Mouse (Mus musculus): ENCODE measurements around the gene Immp2l. TPM values are rescaled to one million over a fixed set of nuclear protein-coding genes. Genes with fewer than 3 reads are reported as not detected.
"Not testable (repeated sequence)": the region's sequence is repeated elsewhere in the genome, so short reads cannot be mapped to it uniquely, and the experiment has no call there.

The Immp2l gene
- total and polyA plus RNA-seq, 2 experiments from 2014 or later, result 9.4 to 16.6 TPM

DNA sequence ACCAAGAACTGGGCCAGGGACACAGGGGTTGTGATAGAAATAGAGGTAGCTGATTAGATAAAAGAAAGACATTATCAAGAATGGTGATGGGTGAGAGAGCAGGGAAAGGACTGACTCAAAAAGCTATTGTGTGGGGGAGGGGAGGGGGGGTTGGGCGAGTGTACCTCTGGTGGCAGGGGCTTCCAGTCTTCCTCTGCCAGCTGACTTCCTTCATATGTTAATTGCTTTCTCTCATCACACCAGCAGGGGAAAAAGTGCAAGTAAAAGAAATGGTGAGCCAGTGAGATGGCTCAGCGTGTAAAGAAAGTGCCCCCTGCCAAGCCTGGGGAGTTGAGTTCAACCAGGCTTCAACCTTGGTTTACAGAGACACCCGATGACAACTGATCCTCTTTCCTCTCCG, 39.2 kb upstream of the Immp2l start:
- DNase-seq (ENCODE audit: low spot score) (no peak), ATAC-seq (ENCODE audit: low FRiP score) (no peak)
- H3K27ac ChIP-seq (ENCODE audit: low read depth, low read length), result no peak overlapping the region
- no peaks in the 10 kb centered on the region; the same call in 1 of the 2 replicates for H3K27me3 ChIP-seq (ENCODE audit: insufficient read depth, low read length)
- no peak overlapping the region for H3K4me3 ChIP-seq (ENCODE audit: low read depth, low read length)
- no peaks in the 10 kb centered on the region for H3K36me3 ChIP-seq (ENCODE audit: insufficient read depth, low read length)
- no peaks in the 10 kb centered on the region for H3K4me1 ChIP-seq (ENCODE audit: insufficient read depth, low read length)
- 17% methylated on average over 4 of the region's 4 CpGs for WGBS
- no peak overlapping the region for H3K4me2 ChIP-seq (ENCODE audit: low read depth, low read length, poor library complexity, severe bottlenecking)
- TF ChIP-seq CTCF (IDR thresholded peaks at IDR 0.05), result no peak
- H3K9me3 ChIP-seq (ENCODE audit: low read length), result no peaks in the 10 kb centered on the region
- no peak overlapping the region for H3K9ac ChIP-seq (replicated peaks; ENCODE audit: low read length, poor library complexity, severe bottlenecking)

DNA sequence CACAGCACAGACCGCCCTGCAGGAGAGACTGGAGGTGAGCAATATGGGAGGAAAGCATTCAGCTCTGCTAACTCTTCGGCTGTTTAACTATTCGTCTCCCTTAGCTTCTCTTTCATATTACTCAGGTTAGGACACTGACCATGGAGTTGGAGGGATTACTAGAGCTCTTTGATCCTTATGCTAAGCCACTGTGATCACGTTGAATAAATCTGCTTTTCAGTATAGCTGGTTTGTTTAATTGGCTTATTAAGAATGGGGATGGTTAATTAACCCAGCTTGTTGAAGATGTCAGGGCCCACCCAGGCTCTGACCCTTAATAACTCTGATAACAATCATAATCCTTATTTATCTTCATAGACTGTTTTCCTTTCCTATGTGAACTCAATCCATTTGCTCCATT, 38.1 kb upstream of the Immp2l start:
- WGBS, result 55% methylated on average over 4 of the region's 4 CpGs
- no peak for TF ChIP-seq CTCF (IDR thresholded peaks at IDR 0.05)
- Histone ChIP-seq H3K36me3 (ENCODE audit: insufficient read depth, low read length) (no peaks in the 10 kb centered on the region), H3K9ac (replicated peaks; ENCODE audit: low read length, poor library complexity, severe bottlenecking) (no peak overlapping the region), H3K4me3 (ENCODE audit: low read depth, low read length) (no peak overlapping the region), H3K27ac (ENCODE audit: low read depth, low read length) (no peak overlapping the region), H3K4me1 (ENCODE audit: insufficient read depth, low read length) (no peaks in the 10 kb centered on the region), H3K4me2 (ENCODE audit: low read depth, low read length, poor library complexity, severe bottlenecking) (no peak overlapping the region), H3K27me3 (ENCODE audit: insufficient read depth, low read length) (no peaks in the 10 kb centered on the region; the same call in 1 of the 2 replicates), H3K9me3 (ENCODE audit: low read length) (no peaks in the 10 kb centered on the region)
- ATAC-seq (ENCODE audit: low FRiP score) (no peak), DNase-seq (ENCODE audit: low spot score) (no peak)

DNA sequence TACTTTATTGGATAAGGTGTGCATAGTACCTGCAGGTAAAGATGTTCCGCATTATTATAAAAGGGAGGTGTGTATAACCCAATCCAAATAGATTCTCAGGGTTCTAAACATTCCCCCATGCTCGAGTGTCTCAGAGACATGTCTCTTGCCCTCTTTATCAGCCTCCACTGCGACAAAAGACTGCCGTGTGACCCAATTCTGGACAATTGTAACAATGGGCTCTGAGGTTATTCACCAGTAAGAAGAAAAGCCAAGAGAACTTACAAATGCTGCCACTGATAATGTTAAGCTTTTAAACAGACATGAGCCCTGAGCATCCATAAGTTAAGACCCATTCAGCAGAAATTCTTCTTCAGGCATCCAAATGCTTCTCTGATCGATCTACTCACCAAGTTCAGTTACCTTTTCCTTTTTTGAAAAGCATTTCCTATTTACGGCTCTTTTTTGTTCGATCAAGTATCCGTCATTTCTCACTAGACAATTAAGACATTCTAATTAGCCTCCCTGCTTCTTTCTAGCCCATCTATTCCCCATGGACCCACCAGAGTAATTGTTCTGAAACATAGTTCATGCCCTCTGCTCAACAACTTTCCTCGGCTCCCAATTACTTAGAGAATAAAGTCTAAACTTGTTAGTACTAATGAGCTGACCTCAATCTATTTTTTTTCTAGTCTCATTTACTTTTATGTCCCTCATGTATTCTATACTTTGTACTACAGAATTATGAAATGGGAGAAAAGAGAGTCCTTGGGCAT, 35.4 kb upstream of the Immp2l start:
- Histone ChIP-seq H3K4me2 (ENCODE audit: low read depth, low read length, poor library complexity, severe bottlenecking) (no peak overlapping the region), H3K27me3 (ENCODE audit: insufficient read depth, low read length) (no peaks in the 10 kb centered on the region; the same call in 1 of the 2 replicates), H3K36me3 (ENCODE audit: insufficient read depth, low read length) (no peaks in the 10 kb centered on the region), H3K9ac (replicated peaks; ENCODE audit: low read length, poor library complexity, severe bottlenecking) (no peak overlapping the region), H3K9me3 (ENCODE audit: low read length) (no peaks in the 10 kb centered on the region), H3K27ac (ENCODE audit: low read depth, low read length) (no peak overlapping the region), H3K4me1 (ENCODE audit: insufficient read depth, low read length) (no peaks in the 10 kb centered on the region), H3K4me3 (ENCODE audit: low read depth, low read length) (no peak overlapping the region)
- ATAC-seq (ENCODE audit: low FRiP score) (no peak), DNase-seq (ENCODE audit: low spot score) (peak; percentile 54)
- TF ChIP-seq CTCF (IDR thresholded peaks at IDR 0.05), result no peak
- WGBS, result 79% methylated on average over 9 of the region's 9 CpGs

DNA sequence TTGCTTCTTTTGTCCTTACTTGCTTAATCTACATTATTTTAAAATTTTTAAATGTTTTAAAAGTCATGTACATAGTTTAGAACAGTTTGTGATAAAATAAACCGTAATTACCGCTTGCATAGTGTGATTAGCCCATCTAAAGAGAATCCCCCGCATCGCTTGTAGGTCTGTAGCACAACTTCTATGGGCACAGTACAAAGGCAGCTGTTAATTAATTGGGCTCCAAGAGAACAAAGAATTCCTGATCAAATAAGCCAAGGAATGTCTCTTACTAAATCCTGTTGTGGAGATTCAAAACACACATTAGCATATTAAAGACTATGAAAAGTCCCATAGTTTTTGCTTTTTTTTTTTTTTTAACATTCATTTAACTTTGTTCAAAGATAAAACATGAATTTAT, 32.2 kb upstream of the Immp2l start:
- H3K36me3 ChIP-seq (ENCODE audit: insufficient read depth, low read length), result no peaks in the 10 kb centered on the region
- H3K27ac ChIP-seq (ENCODE audit: low read depth, low read length), result no peak overlapping the region
- no peak overlapping the region for H3K9ac ChIP-seq (replicated peaks; ENCODE audit: low read length, poor library complexity, severe bottlenecking)
- H3K27me3 ChIP-seq (ENCODE audit: insufficient read depth, low read length), result no peaks in the 10 kb centered on the region
- TF ChIP-seq CTCF (IDR thresholded peaks at IDR 0.05), result no peak
- no peaks in the 10 kb centered on the region for H3K4me1 ChIP-seq (ENCODE audit: insufficient read depth, low read length)
- no peak for DNase-seq (ENCODE audit: low spot score)
- H3K4me2 ChIP-seq (ENCODE audit: low read depth, low read length, poor library complexity, severe bottlenecking), result no peak overlapping the region
- 57% methylated on average over 4 of the region's 4 CpGs for WGBS
- H3K9me3 ChIP-seq (ENCODE audit: low read length), result no peaks in the 10 kb centered on the region
- ATAC-seq (ENCODE audit: low FRiP score), result no peak
- H3K4me3 ChIP-seq (ENCODE audit: low read depth, low read length), result no peak overlapping the region

DNA sequence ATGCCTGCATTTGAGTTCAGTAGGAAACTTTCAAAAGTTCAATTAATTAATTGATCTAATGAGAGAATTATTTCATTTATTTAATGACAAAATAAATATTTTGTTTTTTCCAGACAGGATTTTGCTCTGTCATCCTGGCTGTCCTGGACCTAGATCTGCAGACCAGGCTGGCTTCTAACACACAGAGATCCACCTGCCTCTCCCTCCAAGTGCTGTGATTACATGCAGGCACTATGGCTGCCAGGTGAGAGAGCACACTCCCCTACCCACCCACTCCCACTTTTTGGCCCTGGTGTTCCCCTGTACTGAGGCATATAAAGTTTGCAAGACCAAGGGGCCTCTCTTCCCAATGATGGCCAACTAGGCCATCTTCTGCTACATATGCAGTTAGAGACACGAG, 31.7 kb upstream of the Immp2l start:
- H3K27me3 ChIP-seq (ENCODE audit: insufficient read depth, low read length); H3K4me1 ChIP-seq (ENCODE audit: insufficient read depth, low read length); H3K27ac ChIP-seq (ENCODE audit: low read depth, low read length); H3K9me3 ChIP-seq (ENCODE audit: low read length); H3K9ac ChIP-seq (replicated peaks; ENCODE audit: low read length, poor library complexity, severe bottlenecking); H3K4me3 ChIP-seq (ENCODE audit: low read depth, low read length); ATAC-seq (ENCODE audit: low FRiP score); H3K4me2 ChIP-seq (ENCODE audit: low read depth, low read length, poor library complexity, severe bottlenecking); H3K36me3 ChIP-seq (ENCODE audit: insufficient read depth, low read length); DNase-seq (ENCODE audit: low spot score): not testable (repeated sequence)
- 100% methylated on average over 1 of the region's 1 CpGs for WGBS

DNA sequence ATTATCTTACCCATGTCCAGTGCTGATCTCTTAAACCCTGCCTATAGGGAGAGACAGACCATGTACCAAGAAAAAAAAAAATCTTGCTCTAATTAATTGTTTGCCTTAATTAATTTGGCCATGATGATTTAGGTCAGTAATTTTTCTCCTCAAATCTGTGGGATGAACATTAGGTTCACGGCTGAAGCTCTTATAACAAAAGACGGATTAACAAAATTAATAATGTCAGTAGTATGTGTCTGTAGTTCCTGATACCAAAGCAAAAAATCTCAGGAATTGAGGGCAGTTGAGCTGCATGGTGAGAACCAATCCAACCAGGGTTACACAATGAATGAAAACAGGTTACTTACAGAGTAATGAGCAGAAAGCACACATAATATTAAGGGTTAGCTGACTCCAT, 29.0 kb upstream of the Immp2l start:
- Histone ChIP-seq H3K9me3 (ENCODE audit: low read length) (no peaks in the 10 kb centered on the region), H3K4me3 (ENCODE audit: low read depth, low read length) (no peak overlapping the region), H3K4me1 (ENCODE audit: insufficient read depth, low read length) (no peaks in the 10 kb centered on the region), H3K36me3 (ENCODE audit: insufficient read depth, low read length) (no peaks in the 10 kb centered on the region), H3K4me2 (ENCODE audit: low read depth, low read length, poor library complexity, severe bottlenecking) (no peak overlapping the region), H3K9ac (replicated peaks; ENCODE audit: low read length, poor library complexity, severe bottlenecking) (no peak overlapping the region), H3K27ac (ENCODE audit: low read depth, low read length) (no peak overlapping the region), H3K27me3 (ENCODE audit: insufficient read depth, low read length) (no peaks in the 10 kb centered on the region)
- ATAC-seq (ENCODE audit: low FRiP score) (no peak), DNase-seq (ENCODE audit: low spot score) (no peak)
- WGBS, result 68% methylated on average over 2 of the region's 2 CpGs
- TF ChIP-seq CTCF (IDR thresholded peaks at IDR 0.05), result no peak

Measured in midbrain, postnatal 0 days (tissue).